In the genomic region with DNA sequence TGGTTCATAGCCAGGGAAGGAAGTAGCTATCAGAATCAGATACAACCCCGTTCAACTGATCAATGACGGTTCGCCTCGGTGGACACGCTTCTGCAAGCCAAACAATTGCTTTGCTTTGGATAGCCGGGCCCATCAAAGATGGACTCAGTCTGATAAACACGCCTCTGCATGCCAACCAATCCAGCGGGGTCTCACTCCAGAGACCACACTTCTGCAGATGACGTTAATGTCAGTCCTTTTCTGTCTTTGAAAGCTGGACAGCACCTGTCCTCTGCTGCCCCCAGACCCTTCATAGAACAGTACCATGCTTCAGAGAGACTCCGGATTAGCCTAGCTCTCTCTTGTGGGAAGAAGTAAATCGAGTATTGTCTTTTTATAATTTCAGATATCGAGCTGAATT, we compare ENCODE assay signal across 17 mouse cellular contexts. TPM values are rescaled to one million over a fixed set of nuclear protein-coding genes. Genes with fewer than 3 reads are reported as not detected.
"Had no signal": no experiment of that assay in that cellular context is flagged by ENCODE, and none has a peak within 500 bp of the region (broad histone marks: within the 10 kb centered on the region; RNA-seq: fewer than 3 reads in every experiment).

No protein-coding gene starts in this region.

- H3K4me3 ChIP-seq: layer of hippocampus, adult 2 months; limb, embryonic 13.5 days; midbrain, embryonic 13.5 days; neural tube, embryonic 13.5 days had no signal

- H3K27ac ChIP-seq: layer of hippocampus, adult 2 months; limb, embryonic 13.5 days; liver, embryonic 14.5 days; midbrain, embryonic 13.5 days; neural tube, embryonic 13.5 days had no signal

- H3K9ac ChIP-seq: limb, embryonic 13.5 days; liver, embryonic 14.5 days; midbrain, embryonic 13.5 days; neural tube, embryonic 13.5 days had no signal

- H3K36me3 ChIP-seq: limb, embryonic 13.5 days; midbrain, embryonic 13.5 days; neural tube, embryonic 13.5 days had no signal

- H3K27me3 ChIP-seq: limb, embryonic 13.5 days; midbrain, embryonic 13.5 days; neural tube, embryonic 13.5 days had no signal

- DNase-seq: kidney, adult 9 months; kidney, postnatal 4 days; lung, adult 18-20 months; lung, postnatal 36 days; right cerebral cortex, adult 18-20 months; right cerebral cortex, postnatal 25 days; thymus, postnatal 36 days had no signal

- ATAC-seq: intestine, postnatal 0 days; lung, postnatal 0 days; midbrain, embryonic 13.5 days had no signal

- H3K4me2 ChIP-seq: limb, embryonic 13.5 days; midbrain, embryonic 13.5 days; neural tube, embryonic 13.5 days had no signal

- H3K9me3 ChIP-seq: midbrain, embryonic 13.5 days; neural tube, embryonic 13.5 days had no signal

- H3K4me1 ChIP-seq: neural tube, embryonic 13.5 days had no signal

RNA-seq across cellular contexts. Expression of gene Usp29, which starts 29.3 kb away (rescaled TPM):
- total RNA-seq: megakaryocyte progenitor cell, adult 5-6 weeks; monocyte, adult 5-6 weeks had no signal
- polyA plus RNA-seq: liver, adult 2 months had no signal

RNA-seq across cellular contexts. Expression of gene Peg3, which starts 29.5 kb away (rescaled TPM):
- total RNA-seq: megakaryocyte progenitor cell, adult 5-6 weeks; monocyte, adult 5-6 weeks had no signal
